Mouse (Mus musculus): ENCODE data around the gene Rab28. TPM values are rescaled to one million over a fixed set of nuclear protein-coding genes. Genes with fewer than 3 reads are reported as not detected.
A peak's percentile ranks its signal among the peaks of the same experiment; 100 is the strongest.
"Not testable (repeated sequence)": the region's sequence is repeated elsewhere in the genome, so short reads cannot be mapped to it uniquely, and the experiment has no call there.

Rab28 gene
- 10 to 100 TPM; 54.4 to 57.5 TPM for total RNA-seq (2021)
- long read RNA-seq, experiment 1, transcript Rab28-201 (7 exons, 1,635 nt) = minor isoform, 20 of 150 reads
- long read RNA-seq, experiment 1, transcript Rab28-203 (8 exons, 1,697 nt) = major isoform, 113 of 150 reads
- long read RNA-seq, experiment 1, partial matches to known transcripts = 1 of 150 reads
- long read RNA-seq, experiment 1, other reads (novel, unspliced or antisense) = 15 of 150 reads
- long read RNA-seq, experiment 2, transcript Rab28-201 (7 exons, 1,635 nt) = minor isoform, 12 of 179 reads
- long read RNA-seq, experiment 2, transcript Rab28-203 (8 exons, 1,697 nt) = major isoform, 152 of 179 reads
- long read RNA-seq, experiment 2, partial matches to known transcripts = 2 of 179 reads
- long read RNA-seq, experiment 2, other reads (novel, unspliced or antisense) = 13 of 179 reads

- peak; percentile 94 for DNase-seq
- intact Hi-C loops (cut with DNase I; ENCODE audit: low total_unique reads) = no loop called here
Measured at GRCm38 (mm10) chr5:41708051-41708630, at the start of gene Rab28. Gene Rab28, minus strand, starts transcription at chr5:41708157.

GRCm38 (mm10) chr5:41757338-41757737 is 49.4 kb upstream of the Rab28 start:
- DNase-seq = no peak
- intact Hi-C loops (cut with DNase I; ENCODE audit: low total_unique reads) = no loop called here

GRCm38 (mm10) chr5:41756396-41756795 is 48.4 kb upstream of the Rab28 start:
- intact Hi-C loops (cut with DNase I; ENCODE audit: low total_unique reads) = no loop called here
- no peak for DNase-seq

- intact Hi-C loops (cut with DNase I; ENCODE audit: low total_unique reads) = no loop called here
- DNase-seq = no peak
Measured at GRCm38 (mm10) chr5:41755373-41755960, 47.5 kb upstream of the Rab28 start.

GRCm38 (mm10) chr5:41754836-41755235 is 46.9 kb upstream of the Rab28 start:
- no peak for DNase-seq
- intact Hi-C loops (cut with DNase I; ENCODE audit: low total_unique reads) = no loop called here

- DNase-seq = no peak
- intact Hi-C loops (cut with DNase I; ENCODE audit: low total_unique reads) = no loop called here
Measured at GRCm38 (mm10) chr5:41754226-41754775, 46.3 kb upstream of the Rab28 start.

GRCm38 (mm10) chr5:41752721-41753120 is 44.8 kb upstream of the Rab28 start:
- DNase-seq = no peak
- intact Hi-C loops (cut with DNase I; ENCODE audit: low total_unique reads) = no loop called here

- intact Hi-C loops (cut with DNase I; ENCODE audit: low total_unique reads) = no loop called here
- DNase-seq = no peak
Measured at GRCm38 (mm10) chr5:41744898-41745780, 37.2 kb upstream of the Rab28 start.

GRCm38 (mm10) chr5:41744234-41744633 is 36.3 kb upstream of the Rab28 start:
- intact Hi-C loops (cut with DNase I; ENCODE audit: low total_unique reads) = no loop called here
- DNase-seq = no peak

- DNase-seq = no peak
- intact Hi-C loops (cut with DNase I; ENCODE audit: low total_unique reads) = no loop called here
Measured at GRCm38 (mm10) chr5:41738817-41739216, 30.9 kb upstream of the Rab28 start.

GRCm38 (mm10) chr5:41737039-41737438 is 29.1 kb upstream of the Rab28 start:
- no peak for DNase-seq
- intact Hi-C loops (cut with DNase I; ENCODE audit: low total_unique reads) = no loop called here

- intact Hi-C loops (cut with DNase I; ENCODE audit: low total_unique reads) = no loop called here
- no peak for DNase-seq
Measured at GRCm38 (mm10) chr5:41727017-41727416, 19.1 kb upstream of the Rab28 start.

- no peak for DNase-seq
- intact Hi-C loops (cut with DNase I; ENCODE audit: low total_unique reads) = no loop called here
Measured at GRCm38 (mm10) chr5:41725573-41725972, 17.6 kb upstream of the Rab28 start.

GRCm38 (mm10) chr5:41707115-41708015 is 592 bp downstream of the Rab28 start:
- intact Hi-C loops (cut with DNase I; ENCODE audit: low total_unique reads) = no loop called here
- DNase-seq = peak; percentile 69

- DNase-seq = no peak
- intact Hi-C loops (cut with DNase I; ENCODE audit: low total_unique reads) = no loop called here
Measured at GRCm38 (mm10) chr5:41706777-41707114, 1.2 kb downstream of the Rab28 start.

- intact Hi-C loops (cut with DNase I; ENCODE audit: low total_unique reads); DNase-seq: not testable (repeated sequence)
Measured at GRCm38 (mm10) chr5:41701085-41701484, 6.9 kb downstream of the Rab28 start.

GRCm38 (mm10) chr5:41697958-41698357 is 10.0 kb downstream of the Rab28 start:
- intact Hi-C loops (cut with DNase I; ENCODE audit: low total_unique reads) = no loop called here
- no peak for DNase-seq

GRCm38 (mm10) chr5:41685016-41685415 is 22.9 kb downstream of the Rab28 start:
- intact Hi-C loops (cut with DNase I; ENCODE audit: low total_unique reads) = no loop called here
- no peak for DNase-seq

- no peak for DNase-seq
- intact Hi-C loops (cut with DNase I; ENCODE audit: low total_unique reads) = no loop called here
Measured at GRCm38 (mm10) chr5:41683976-41684375, 24.0 kb downstream of the Rab28 start.
